Comparison of ENCODE assay signal across 9 mouse cellular contexts in genomic region chr4:134793213-134793956, GRCm38 (mm10). TPM values are rescaled to one million over a fixed set of nuclear protein-coding genes. Genes with fewer than 3 reads are reported as not detected.
A peak's percentile ranks its signal among the peaks of the same experiment; 100 is the strongest.
DNase-seq lines count a peak whose midpoint lies in the region; ATAC-seq and TF ChIP-seq lines count a peak whose summit lies in the region.
"Had no signal": no experiment of that assay in that cellular context is flagged by ENCODE, and none has a peak within 500 bp of the region (broad histone marks: within the 10 kb centered on the region; RNA-seq: fewer than 3 reads in every experiment).

No protein-coding gene starts in this region.

- no peak overlapping the region for H3K4me3 ChIP-seq in forebrain, postnatal 0 days (ENCODE audit: low read depth, low read length)
- no peak overlapping the region for H3K4me3 ChIP-seq in forebrain, embryonic 12.5 days (replicated peaks)
- no peak overlapping the region for H3K4me3 ChIP-seq in midbrain, embryonic 11.5 days (ENCODE audit: low read depth, low read length)
- no peak overlapping the region for H3K4me3 ChIP-seq in midbrain, embryonic 13.5 days (replicated peaks)
- H3K4me3 ChIP-seq in lung, adult 2 months (replicated peaks; ENCODE audit: extremely low read depth, low read depth, low read length): no peak overlapping the region
- no peak overlapping the region for H3K4me3 ChIP-seq in stomach, postnatal 0 days (ENCODE audit: low read depth, low read length)
- H3K4me3 ChIP-seq: limb, embryonic 12.5 days had no signal

- no peak overlapping the region for H3K27ac ChIP-seq in forebrain, postnatal 0 days (ENCODE audit: low read depth, low read length)
- no peak overlapping the region for H3K27ac ChIP-seq in forebrain, embryonic 12.5 days
- no peak overlapping the region for H3K27ac ChIP-seq in midbrain, embryonic 11.5 days (ENCODE audit: low read depth, low read length)
- no peak overlapping the region for H3K27ac ChIP-seq in midbrain, embryonic 13.5 days
- H3K27ac ChIP-seq in stomach, postnatal 0 days (replicated peaks): no peak overlapping the region
- H3K27ac ChIP-seq: limb, embryonic 12.5 days had no signal

- H3K27me3 ChIP-seq in forebrain, postnatal 0 days (ENCODE audit: insufficient read depth, low read length): no peaks in the 10 kb centered on the region
- H3K27me3 ChIP-seq in forebrain, embryonic 12.5 days: no peaks in the 10 kb centered on the region
- H3K27me3 ChIP-seq in midbrain, embryonic 11.5 days (ENCODE audit: control insufficient read depth, insufficient read depth, low read length): no peaks in the 10 kb centered on the region
- no peaks in the 10 kb centered on the region for H3K27me3 ChIP-seq in midbrain, embryonic 13.5 days
- H3K27me3 ChIP-seq in stomach, postnatal 0 days (ENCODE audit: control insufficient read depth, insufficient read depth, low read length): no peaks in the 10 kb centered on the region
- H3K27me3 ChIP-seq: limb, embryonic 12.5 days had no signal

- H3K36me3 ChIP-seq in forebrain, postnatal 0 days (ENCODE audit: insufficient read depth): no peaks in the 10 kb centered on the region
- no peaks in the 10 kb centered on the region for H3K36me3 ChIP-seq in forebrain, embryonic 12.5 days (replicated peaks)
- H3K36me3 ChIP-seq in midbrain, embryonic 11.5 days (ENCODE audit: control insufficient read depth, insufficient read depth, low read length): no peaks in the 10 kb centered on the region
- H3K36me3 ChIP-seq in midbrain, embryonic 13.5 days: no peaks in the 10 kb centered on the region
- no peaks in the 10 kb centered on the region for H3K36me3 ChIP-seq in stomach, postnatal 0 days (ENCODE audit: control insufficient read depth, insufficient read depth, low read length)
- H3K36me3 ChIP-seq: limb, embryonic 12.5 days had no signal

- TF ChIP-seq CTCF in forebrain, postnatal 0 days (IDR thresholded peaks at IDR 0.05; ENCODE audit: low read depth): peak; percentile 86
- TF ChIP-seq CTCF in lung, adult 2 months (IDR thresholded peaks at IDR 0.05; ENCODE audit: insufficient read depth, low read length): 0 out of 2 replicates have a peak, but pooled peaks have one; percentile 23
- peak; percentile 86 for TF ChIP-seq CTCF in stomach, postnatal 0 days (IDR thresholded peaks at IDR 0.05; ENCODE audit: low read depth)

- peak; percentile 82 for DNase-seq in forebrain, postnatal 0 days
- DNase-seq in midbrain, embryonic 11.5 days (ENCODE audit: low spot score, missing footprints): peak; percentile 93
- DNase-seq in adrenal gland, postnatal 10 days: peak; percentile 76
- peak; percentile 54 for DNase-seq in lung, adult 2 months
- peak; percentile 58 for DNase-seq in stomach, postnatal 0 days (ENCODE audit: low spot score)

- TF ChIP-seq EP300 in stomach, postnatal 0 days (optimal IDR thresholded peaks at IDR 0.05): no peak

- WGBS in forebrain, postnatal 0 days: 44% methylated on average over 10 of the region's 10 CpGs
- 56% methylated on average over 10 of the region's 10 CpGs for WGBS in forebrain, embryonic 12.5 days
- 53% methylated on average over 10 of the region's 10 CpGs for WGBS in midbrain, embryonic 11.5 days
- WGBS in midbrain, embryonic 13.5 days: 50% methylated on average over 10 of the region's 10 CpGs
- WGBS in lung, adult 2 months: 37% methylated on average over 10 of the region's 10 CpGs
- 40% methylated on average over 10 of the region's 10 CpGs for WGBS in stomach, postnatal 0 days

- no peak for TF ChIP-seq POLR2A in lung, adult 2 months (IDR thresholded peaks at IDR 0.05; ENCODE audit: borderline replicate concordance, extremely low read depth, low read depth, low read length)

- no peak for ATAC-seq in forebrain, postnatal 0 days
- ATAC-seq in forebrain, embryonic 12.5 days (ENCODE audit: low FRiP score): no peak
- no peak for ATAC-seq in midbrain, embryonic 11.5 days (ENCODE audit: low FRiP score)
- ATAC-seq in midbrain, embryonic 13.5 days: no peak
- peak; percentile 64; the same call in 1 of the 2 replicates for ATAC-seq in erythroblast, adult 5-6 weeks (replicated peaks; ENCODE audit: low FRiP score, poor library complexity, severe bottlenecking)
- ATAC-seq in stomach, postnatal 0 days (ENCODE audit: low FRiP score, low TSS enrichment): no peak

- H3K4me1 ChIP-seq in forebrain, postnatal 0 days (ENCODE audit: insufficient read depth): no peaks in the 10 kb centered on the region
- H3K4me1 ChIP-seq in forebrain, embryonic 12.5 days: no peaks in the 10 kb centered on the region
- H3K4me1 ChIP-seq in midbrain, embryonic 11.5 days (ENCODE audit: control insufficient read depth, insufficient read depth, low read length): no peaks in the 10 kb centered on the region
- no peaks in the 10 kb centered on the region for H3K4me1 ChIP-seq in midbrain, embryonic 13.5 days (replicated peaks)
- H3K4me1 ChIP-seq in lung, adult 2 months (ENCODE audit: control insufficient read depth, insufficient read depth, low read length): no peaks in the 10 kb centered on the region; the same call in 1 of the 2 replicates
- H3K4me1 ChIP-seq in stomach, postnatal 0 days (replicated peaks; ENCODE audit: control insufficient read depth, insufficient read depth): no peaks in the 10 kb centered on the region

- H3K9ac ChIP-seq in forebrain, postnatal 0 days: no peak overlapping the region
- no peak overlapping the region for H3K9ac ChIP-seq in forebrain, embryonic 12.5 days
- H3K9ac ChIP-seq in midbrain, embryonic 11.5 days (ENCODE audit: low read length): no peak overlapping the region
- no peak overlapping the region for H3K9ac ChIP-seq in midbrain, embryonic 13.5 days (replicated peaks)
- no peak overlapping the region for H3K9ac ChIP-seq in stomach, postnatal 0 days (ENCODE audit: low read length)
- H3K9ac ChIP-seq: limb, embryonic 12.5 days had no signal

- no peaks in the 10 kb centered on the region for H3K9me3 ChIP-seq in forebrain, postnatal 0 days (ENCODE audit: low read length)
- H3K9me3 ChIP-seq in forebrain, embryonic 12.5 days: no peaks in the 10 kb centered on the region
- no peaks in the 10 kb centered on the region for H3K9me3 ChIP-seq in midbrain, embryonic 11.5 days (ENCODE audit: control insufficient read depth, low read length)
- H3K9me3 ChIP-seq in midbrain, embryonic 13.5 days: no peaks in the 10 kb centered on the region
- H3K9me3 ChIP-seq in stomach, postnatal 0 days (ENCODE audit: control insufficient read depth, low read length): no peaks in the 10 kb centered on the region
- H3K9me3 ChIP-seq: limb, embryonic 12.5 days had no signal

- H3K4me2 ChIP-seq in forebrain, postnatal 0 days (ENCODE audit: low read depth): no peak overlapping the region
- H3K4me2 ChIP-seq in forebrain, embryonic 12.5 days: no peak overlapping the region
- no peak overlapping the region for H3K4me2 ChIP-seq in midbrain, embryonic 11.5 days
- no peak overlapping the region for H3K4me2 ChIP-seq in midbrain, embryonic 13.5 days (replicated peaks)
- no peak overlapping the region for H3K4me2 ChIP-seq in stomach, postnatal 0 days (replicated peaks; ENCODE audit: low read depth)
- H3K4me2 ChIP-seq: limb, embryonic 12.5 days had no signal

RNA-seq across cellular contexts. Expression of gene Ldlrap1, which starts 25.6 kb away (rescaled TPM):
- 1.2 and 1.7 TPM in 2 replicates for total RNA-seq in forebrain, postnatal 0 days (2014; rRNA removed)
- polyA plus RNA-seq in forebrain, postnatal 0 days (2015; fragmentation: Nextera tagmentation; extraction: Ambion mirVana): 2.3 TPM in 2 replicates
- 5.1 and 5.9 TPM in 2 replicates for polyA plus RNA-seq in forebrain, embryonic 12.5 days (2016; fragmentation: Nextera tagmentation; extraction: Ambion mirVana)
- 4.8 and 5.7 TPM in 2 replicates for polyA plus RNA-seq in midbrain, embryonic 11.5 days (2014; fragmentation: Nextera tagmentation; extraction: Ambion mirVana)
- polyA plus RNA-seq in midbrain, embryonic 13.5 days (2015; fragmentation: Nextera tagmentation; extraction: Ambion mirVana): 2.4 and 3.4 TPM in 2 replicates
- total RNA-seq in adrenal gland, postnatal 10 days (2021): 10 to 100 TPM; 37.3 to 48.9 TPM
- total RNA-seq in erythroblast, adult 5-6 weeks (2015; ENCODE audit: low replicate concordance): 5.6 and 10.9 TPM in 2 replicates
- total RNA-seq in erythroblast, adult 5-6 weeks (2017; ENCODE audit: low replicate concordance): 4.7 and 6.6 TPM in 2 replicates
- 23.3 and 30.6 TPM in 2 replicates for polyA plus RNA-seq in lung, adult 2 months (2012; rRNA removed)
- 18.8 and 19.5 TPM in 2 replicates for polyA plus RNA-seq in stomach, postnatal 0 days (2015; fragmentation: Nextera tagmentation; extraction: Ambion mirVana)

RNA-seq across cellular contexts. Expression of gene Maco1, which starts 59.8 kb away (rescaled TPM):
- 84.2 and 103 TPM in 2 replicates for total RNA-seq in forebrain, postnatal 0 days (2014; rRNA removed)
- polyA plus RNA-seq in forebrain, postnatal 0 days (2015; fragmentation: Nextera tagmentation; extraction: Ambion mirVana): 55.1 and 78.4 TPM in 2 replicates
- 76.8 and 79.9 TPM in 2 replicates for polyA plus RNA-seq in forebrain, embryonic 12.5 days (2016; fragmentation: Nextera tagmentation; extraction: Ambion mirVana)
- polyA plus RNA-seq in midbrain, embryonic 11.5 days (2014; fragmentation: Nextera tagmentation; extraction: Ambion mirVana): 45.6 and 51.7 TPM in 2 replicates
- 114 and 117 TPM in 2 replicates for polyA plus RNA-seq in midbrain, embryonic 13.5 days (2015; fragmentation: Nextera tagmentation; extraction: Ambion mirVana)
- 10 to 100 TPM; 33.3 to 34.5 TPM for total RNA-seq in adrenal gland, postnatal 10 days (2021)
- 13.0 and 19.4 TPM in 2 replicates for total RNA-seq in erythroblast, adult 5-6 weeks (2015; ENCODE audit: low replicate concordance)
- total RNA-seq in erythroblast, adult 5-6 weeks (2017; ENCODE audit: low replicate concordance): 36.0 and 39.9 TPM in 2 replicates
- 7.8 and 9.2 TPM in 2 replicates for polyA plus RNA-seq in lung, adult 2 months (2012; rRNA removed)
- 20.8 and 24.1 TPM in 2 replicates for polyA plus RNA-seq in stomach, postnatal 0 days (2015; fragmentation: Nextera tagmentation; extraction: Ambion mirVana)

Comparison
In these comparisons a context has a peak if more than half of its experiments do, and no peak if none do; other contexts are left out.
1. CTCF ChIP-seq: peak in every context shown above with its lines; median percentile 86 in forebrain, postnatal 0 days; 86 in stomach, postnatal 0 days; 23 in lung, adult 2 months.